Mouse (Mus musculus) CD4-positive, CD25-positive, alpha-beta regulatory T cell, adult 2 months (primary cell): ENCODE results near the gene Lad1.

Source experiments
- DNase-seq: peaks from one replicate; pipeline ENCODE4 v3.0.0-alpha.2; 2012; ENCODE audit warnings: low read depth, low spot score

Gene Lad1

GRCm38 (mm10) chr1:135844481-135844880 is 26.1 kb downstream of the Lad1 start:
- no peak for DNase-seq

DNA sequence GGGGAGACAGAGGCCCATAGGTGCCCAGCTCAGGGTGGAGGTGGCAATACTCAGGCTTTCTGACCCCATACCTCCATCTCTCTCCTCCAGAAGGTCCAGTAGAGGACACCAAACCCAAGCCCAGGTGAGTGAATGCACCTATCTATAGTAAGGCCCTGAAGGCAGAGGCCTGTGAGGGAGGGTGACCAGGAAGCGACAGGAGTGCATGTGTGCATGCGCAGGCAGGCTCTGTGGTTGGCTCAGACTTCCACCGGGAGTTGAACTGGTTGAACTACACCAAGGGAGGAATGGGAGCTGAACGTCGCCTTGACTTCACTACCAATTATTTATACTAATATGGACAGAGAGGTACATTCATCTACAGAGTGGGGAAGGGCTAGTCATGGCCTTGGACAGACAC is 28.2 kb downstream of the Lad1 start:
- DNase-seq: no peak

DNA sequence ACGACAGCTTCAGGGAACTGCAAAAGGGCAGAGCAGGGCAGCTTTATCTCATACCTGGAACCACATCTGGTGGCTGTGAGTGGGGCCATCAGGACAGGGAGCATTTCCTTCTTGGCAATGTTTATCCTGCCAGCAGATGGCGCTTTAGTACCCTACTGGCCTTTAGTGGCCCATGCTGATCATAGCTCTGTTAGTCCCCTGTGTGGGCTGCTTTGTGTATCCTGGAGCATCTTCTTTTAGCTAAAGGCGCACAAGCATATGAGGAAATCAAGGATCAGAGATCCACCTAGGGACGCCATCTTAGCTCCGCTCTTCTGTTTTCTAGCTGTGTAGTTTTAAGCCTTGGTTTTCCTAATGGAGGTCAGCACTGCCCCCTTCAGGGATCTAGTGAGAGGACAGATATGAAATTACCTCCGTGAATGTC is 28.8 kb downstream of the Lad1 start:
- DNase-seq: peak; percentile 75

DNA sequence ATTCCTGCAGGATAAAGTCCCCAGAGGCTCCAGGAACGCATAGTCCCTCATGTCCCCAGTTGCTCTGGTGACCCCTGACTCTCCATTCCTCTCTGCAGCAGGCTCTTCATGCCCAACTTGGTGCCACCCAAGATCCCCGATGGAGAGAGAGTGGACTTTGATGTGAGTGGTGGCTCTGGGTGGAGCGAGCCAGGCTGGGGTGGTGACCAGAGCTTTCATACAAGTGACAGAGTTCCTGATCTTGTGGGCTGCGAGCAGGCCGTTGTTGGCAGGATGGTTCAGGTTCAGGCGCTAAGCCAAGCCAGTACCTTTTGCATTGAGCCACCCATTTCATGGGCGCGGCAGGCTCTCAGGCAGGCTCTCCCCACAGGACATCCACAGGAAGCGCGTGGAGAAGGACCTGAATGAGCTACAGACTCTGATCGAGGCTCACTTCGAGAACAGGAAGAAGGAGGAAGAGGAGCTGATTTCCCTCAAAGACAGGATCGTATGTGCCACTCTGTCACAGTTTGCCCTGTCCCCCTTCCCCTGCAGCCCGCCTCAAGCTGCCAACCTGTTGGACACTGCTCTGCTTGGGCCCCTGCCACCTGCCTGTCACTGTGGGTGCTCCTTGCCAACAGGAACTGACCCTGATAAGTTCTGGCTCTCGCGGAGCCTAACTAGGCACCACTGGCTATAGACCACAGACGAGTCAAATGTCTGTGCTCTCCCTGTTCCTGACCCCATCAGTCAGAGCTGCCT is 29.4 kb downstream of the Lad1 start:
- no peak for DNase-seq

GRCm38 (mm10) chr1:135850722-135851512 is 32.5 kb downstream of the Lad1 start:
- DNase-seq: no peak

- no peak for DNase-seq
Measured at GRCm38 (mm10) chr1:135852044-135852756, 33.8 kb downstream of the Lad1 start.

- no peak for DNase-seq
Measured at GRCm38 (mm10) chr1:135853200-135853599, 34.8 kb downstream of the Lad1 start.

DNA sequence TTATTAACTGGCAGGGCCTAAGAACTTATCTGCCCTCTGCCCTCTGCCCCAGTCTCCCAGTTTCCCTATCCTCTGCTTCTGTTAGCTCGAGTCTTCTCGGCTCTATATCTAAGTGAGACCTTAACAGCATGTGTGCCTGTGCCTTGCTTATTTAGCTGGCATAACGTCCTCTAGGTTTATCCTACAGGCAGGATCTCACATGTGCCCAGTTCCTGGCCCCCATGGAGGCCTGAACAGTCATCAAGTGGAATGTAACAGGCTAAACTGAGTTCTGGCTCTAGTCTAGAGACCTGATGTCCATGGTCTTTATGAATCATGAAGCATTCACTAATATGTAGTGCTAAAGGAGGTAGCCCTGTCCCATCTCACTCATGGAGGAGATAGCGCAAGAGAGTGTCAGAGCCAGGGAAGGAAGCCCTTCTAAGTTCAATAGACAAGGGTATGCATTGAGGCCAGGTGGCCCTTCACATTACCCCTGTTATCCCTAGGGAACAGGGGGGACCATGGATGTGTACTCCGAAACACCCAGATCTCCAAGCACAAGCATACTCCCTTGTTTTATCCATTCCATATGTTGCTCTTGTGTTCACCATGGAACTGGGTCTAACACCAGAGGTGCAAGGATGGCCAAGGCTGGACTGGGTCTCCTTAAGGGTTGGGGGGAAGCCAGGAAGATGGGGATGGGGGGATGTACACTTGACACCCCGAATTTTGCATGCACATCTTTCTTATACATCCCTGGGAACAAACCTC is 36.4 kb downstream of the Lad1 start:
- no peak for DNase-seq

GRCm38 (mm10) chr1:135855344-135855687 is 36.9 kb downstream of the Lad1 start:
- DNase-seq: no peak

DNA sequence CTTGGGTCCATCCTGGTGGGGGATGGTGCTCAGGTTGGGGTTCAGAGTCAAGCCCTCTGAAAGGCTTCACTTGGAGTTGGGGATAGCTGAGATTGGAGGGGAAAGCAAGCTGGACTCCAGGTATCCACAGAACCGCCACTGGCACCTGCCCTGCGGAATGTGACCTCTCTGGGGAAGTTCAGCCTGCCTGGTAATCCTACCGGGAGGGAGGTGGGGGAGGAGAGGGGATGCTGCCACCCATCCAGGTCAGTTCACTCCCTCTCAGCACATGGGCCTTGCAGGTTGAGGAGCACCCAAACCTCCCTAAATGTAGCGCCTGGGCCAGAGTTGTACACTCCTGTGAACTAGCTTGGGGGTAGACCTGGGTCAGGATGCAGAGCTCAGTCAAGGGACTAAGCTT is 37.7 kb downstream of the Lad1 start:
- no peak for DNase-seq

- DNase-seq: no peak
Measured at GRCm38 (mm10) chr1:135857137-135857775, 38.9 kb downstream of the Lad1 start.

GRCm38 (mm10) chr1:135858533-135858932 is 40.1 kb downstream of the Lad1 start:
- DNase-seq: no peak

DNA sequence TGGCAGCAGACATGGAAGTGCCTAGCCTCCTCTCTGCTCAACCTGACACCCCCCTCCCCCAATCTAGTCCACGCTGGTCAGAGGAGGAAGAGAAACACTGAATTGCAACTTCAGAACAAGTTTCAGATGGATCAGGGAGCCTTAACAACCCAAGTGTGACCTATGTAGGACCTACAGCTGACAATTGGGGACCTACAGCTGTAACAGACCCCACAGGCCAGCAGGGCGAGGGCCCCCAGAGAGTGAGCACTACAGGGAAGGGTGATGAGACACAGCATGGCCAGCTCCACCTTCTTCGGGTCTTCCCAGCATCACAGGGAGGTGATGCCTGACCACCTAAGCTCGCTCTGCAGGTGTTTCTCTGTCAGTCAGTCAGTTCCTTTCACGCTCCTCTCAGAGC is 42.7 kb downstream of the Lad1 start:
- DNase-seq: no peak

DNA sequence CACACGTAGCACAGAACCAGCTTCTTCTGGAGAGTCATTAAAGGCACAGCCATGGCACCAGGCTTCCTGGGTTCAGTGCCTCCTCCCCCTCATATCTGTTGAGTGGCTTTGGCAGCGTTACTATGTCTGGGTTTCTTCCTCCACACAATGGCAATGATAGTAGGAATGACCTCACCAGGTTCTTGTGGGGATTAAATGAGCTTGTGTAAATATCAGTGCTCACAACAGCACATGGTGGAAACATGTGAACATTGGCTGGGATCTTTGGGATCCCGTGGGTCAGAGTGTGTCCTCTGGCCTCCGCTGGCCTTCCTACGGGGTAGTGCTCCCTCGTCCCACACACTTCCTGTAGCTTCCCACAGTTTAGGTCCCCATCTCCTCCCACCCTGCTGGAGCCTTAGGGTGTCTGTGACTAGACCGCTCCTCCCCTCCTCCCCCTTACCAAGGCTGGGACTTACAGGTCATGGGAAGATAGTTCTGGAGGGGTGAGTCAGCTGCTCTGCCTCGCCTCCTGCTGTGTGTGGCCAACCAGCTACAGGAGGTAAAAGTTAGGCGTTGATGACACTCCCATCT is 43.7 kb downstream of the Lad1 start:
- DNase-seq: no peak

DNA sequence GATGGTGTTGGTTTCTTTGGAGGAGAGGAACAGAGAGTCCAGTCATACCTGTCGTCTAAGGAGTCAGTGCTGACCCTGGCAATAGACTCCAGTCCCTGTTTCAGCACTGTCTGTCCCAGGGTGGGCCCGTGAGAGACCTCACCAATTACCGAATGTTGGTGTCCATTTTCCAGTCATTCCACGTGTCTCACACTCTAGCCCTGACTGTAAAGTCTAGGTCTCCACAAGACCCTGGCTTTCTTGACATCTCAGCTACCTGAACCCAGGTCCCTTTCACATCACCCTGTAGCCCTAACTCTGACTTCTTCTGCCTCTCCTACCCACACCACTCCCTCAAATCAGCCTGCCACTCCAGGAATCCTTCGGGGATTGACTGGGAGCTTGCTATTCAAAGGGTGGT is 44.2 kb downstream of the Lad1 start:
- no peak for DNase-seq

GRCm38 (mm10) chr1:135863786-135864335 is 45.5 kb downstream of the Lad1 start:
- no peak for DNase-seq

- no peak for DNase-seq
Measured at GRCm38 (mm10) chr1:135864830-135865229, 46.4 kb downstream of the Lad1 start.

GRCm38 (mm10) chr1:135865518-135866194 is 47.3 kb downstream of the Lad1 start:
- peak; percentile 72 for DNase-seq

- DNase-seq: no peak
Measured at GRCm38 (mm10) chr1:135868570-135868969, 50.2 kb downstream of the Lad1 start.

- DNase-seq: peak; percentile 22
Measured at GRCm38 (mm10) chr1:135872991-135873390, 54.6 kb downstream of the Lad1 start.
